Mouse (Mus musculus): ENCODE data around the gene Alg12. TPM values are rescaled to one million over a fixed set of nuclear protein-coding genes. Genes with fewer than 3 reads are reported as not detected.

Gene Alg12
- polyA plus RNA-seq, 1 experiment from 2014 or later: 8.1 TPM

DNA sequence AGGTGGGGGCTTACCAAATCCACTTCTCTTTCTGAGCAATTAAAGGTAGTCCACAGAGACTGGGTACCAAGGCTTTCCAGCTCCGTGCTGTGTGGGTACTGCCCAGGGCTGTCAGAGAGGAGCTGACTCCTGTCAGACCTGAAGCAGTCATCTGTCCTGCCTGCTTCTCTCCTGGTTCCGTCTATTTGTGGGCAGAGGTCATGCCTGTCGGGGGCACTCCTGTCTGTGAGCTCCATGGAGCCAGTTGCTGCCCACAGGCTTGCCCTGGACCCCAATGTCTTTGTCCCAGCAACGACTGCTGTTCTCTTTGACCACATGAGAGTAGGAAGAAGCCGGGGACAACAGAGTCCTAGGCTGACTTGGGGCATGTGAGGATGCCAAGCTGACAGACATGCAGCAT, 37.5 kb upstream of the Alg12 start:
- ATAC-seq (ENCODE audit: low FRiP score, low TSS enrichment) (no peak), DNase-seq (no peak)
- Histone ChIP-seq H3K27me3 (ENCODE audit: control insufficient read depth, insufficient read depth, low read length) (no peaks in the 10 kb centered on the region), H3K9ac (replicated peaks; ENCODE audit: low read length) (no peak overlapping the region), H3K4me2 (ENCODE audit: low read length) (no peak overlapping the region), H3K9me3 (ENCODE audit: control insufficient read depth, low read length) (no peaks in the 10 kb centered on the region), H3K4me1 (ENCODE audit: control insufficient read depth, insufficient read depth, low read length) (peaks cover 4% of the 10 kb centered on the region), H3K27ac (replicated peaks; ENCODE audit: low read depth, low read length) (no peak overlapping the region), H3K36me3 (ENCODE audit: control insufficient read depth, insufficient read depth, low read length) (no peaks in the 10 kb centered on the region), H3K4me3 (replicated peaks; ENCODE audit: low read depth, low read length) (no peak overlapping the region)
- 89% methylated on average over 5 of the region's 5 CpGs for WGBS

GRCm38 (mm10) chr15:88855896-88856417, 36.8 kb upstream of the Alg12 start:
- WGBS: 82% methylated on average over 6 of the region's 6 CpGs
- ATAC-seq (ENCODE audit: low FRiP score, low TSS enrichment) (no peak), DNase-seq (no peak)
- Histone ChIP-seq H3K27me3 (ENCODE audit: control insufficient read depth, insufficient read depth, low read length) (no peaks in the 10 kb centered on the region), H3K9me3 (ENCODE audit: control insufficient read depth, low read length) (no peaks in the 10 kb centered on the region), H3K9ac (replicated peaks; ENCODE audit: low read length) (no peak overlapping the region), H3K4me1 (ENCODE audit: control insufficient read depth, insufficient read depth, low read length) (no peaks in the 10 kb centered on the region; the same call in 1 of the 2 replicates), H3K4me2 (ENCODE audit: low read length) (no peak overlapping the region), H3K4me3 (replicated peaks; ENCODE audit: low read depth, low read length) (no peak overlapping the region), H3K36me3 (ENCODE audit: control insufficient read depth, insufficient read depth, low read length) (no peaks in the 10 kb centered on the region), H3K27ac (replicated peaks; ENCODE audit: low read depth, low read length) (no peak overlapping the region)

- ATAC-seq (ENCODE audit: low FRiP score, low TSS enrichment): no peak
- DNase-seq: no peak
- 78% methylated on average over 15 of the region's 15 CpGs for WGBS
Measured at GRCm38 (mm10) chr15:88854969-88855830, 36.1 kb upstream of the Alg12 start.

GRCm38 (mm10) chr15:88854119-88854968, 35.2 kb upstream of the Alg12 start:
- DNase-seq (no peak), ATAC-seq (ENCODE audit: low FRiP score, low TSS enrichment) (no peak)
- Histone ChIP-seq H3K27me3 (ENCODE audit: control insufficient read depth, insufficient read depth, low read length) (no peaks in the 10 kb centered on the region), H3K9me3 (ENCODE audit: control insufficient read depth, low read length) (no peaks in the 10 kb centered on the region), H3K4me2 (ENCODE audit: low read length) (no peak overlapping the region), H3K9ac (replicated peaks; ENCODE audit: low read length) (no peak overlapping the region), H3K27ac (replicated peaks; ENCODE audit: low read depth, low read length) (no peak overlapping the region), H3K4me1 (ENCODE audit: control insufficient read depth, insufficient read depth, low read length) (no peaks in the 10 kb centered on the region), H3K4me3 (replicated peaks; ENCODE audit: low read depth, low read length) (no peak overlapping the region), H3K36me3 (ENCODE audit: control insufficient read depth, insufficient read depth, low read length) (no peaks in the 10 kb centered on the region)
- WGBS: 56% methylated on average over 6 of the region's 6 CpGs

More at GRCm38 (mm10) chr15:88854969-88855830, 36.1 kb upstream of the Alg12 start:
- no peaks in the 10 kb centered on the region for H3K27me3 ChIP-seq (ENCODE audit: control insufficient read depth, insufficient read depth, low read length)
- no peak overlapping the region for H3K9ac ChIP-seq (replicated peaks; ENCODE audit: low read length)
- H3K36me3 ChIP-seq (ENCODE audit: control insufficient read depth, insufficient read depth, low read length): no peaks in the 10 kb centered on the region
- H3K27ac ChIP-seq (replicated peaks; ENCODE audit: low read depth, low read length): no peak overlapping the region
- H3K4me1 ChIP-seq (ENCODE audit: control insufficient read depth, insufficient read depth, low read length): no peaks in the 10 kb centered on the region
- no peak overlapping the region for H3K4me2 ChIP-seq (ENCODE audit: low read length)
- H3K4me3 ChIP-seq (replicated peaks; ENCODE audit: low read depth, low read length): no peak overlapping the region
- H3K9me3 ChIP-seq (ENCODE audit: control insufficient read depth, low read length): no peaks in the 10 kb centered on the region

- Histone ChIP-seq H3K4me2 (ENCODE audit: low read length) (no peak overlapping the region), H3K27ac (replicated peaks; ENCODE audit: low read depth, low read length) (no peak overlapping the region), H3K36me3 (ENCODE audit: control insufficient read depth, insufficient read depth, low read length) (no peaks in the 10 kb centered on the region), H3K27me3 (ENCODE audit: control insufficient read depth, insufficient read depth, low read length) (no peaks in the 10 kb centered on the region), H3K4me3 (replicated peaks; ENCODE audit: low read depth, low read length) (no peak overlapping the region), H3K4me1 (ENCODE audit: control insufficient read depth, insufficient read depth, low read length) (no peaks in the 10 kb centered on the region), H3K9ac (replicated peaks; ENCODE audit: low read length) (no peak overlapping the region), H3K9me3 (ENCODE audit: control insufficient read depth, low read length) (no peaks in the 10 kb centered on the region)
- ATAC-seq (ENCODE audit: low FRiP score, low TSS enrichment): no peak
- no peak for DNase-seq
- 91% methylated on average over 9 of the region's 9 CpGs for WGBS
Measured at GRCm38 (mm10) chr15:88853106-88853505, 34.0 kb upstream of the Alg12 start.

GRCm38 (mm10) chr15:88851507-88852149, 32.5 kb upstream of the Alg12 start:
- no peaks in the 10 kb centered on the region for H3K36me3 ChIP-seq (ENCODE audit: control insufficient read depth, insufficient read depth, low read length)
- no peak overlapping the region for H3K9ac ChIP-seq (replicated peaks; ENCODE audit: low read length)
- H3K9me3 ChIP-seq (ENCODE audit: control insufficient read depth, low read length): no peaks in the 10 kb centered on the region
- 83% methylated on average over 10 of the region's 10 CpGs for WGBS
- H3K27ac ChIP-seq (replicated peaks; ENCODE audit: low read depth, low read length): no peak overlapping the region
- no peaks in the 10 kb centered on the region for H3K27me3 ChIP-seq (ENCODE audit: control insufficient read depth, insufficient read depth, low read length)
- DNase-seq: no peak
- H3K4me1 ChIP-seq (ENCODE audit: control insufficient read depth, insufficient read depth, low read length): no peaks in the 10 kb centered on the region
- no peak overlapping the region for H3K4me2 ChIP-seq (ENCODE audit: low read length)
- ATAC-seq (ENCODE audit: low FRiP score, low TSS enrichment): no peak
- no peak overlapping the region for H3K4me3 ChIP-seq (replicated peaks; ENCODE audit: low read depth, low read length)

- H3K27me3 ChIP-seq (ENCODE audit: control insufficient read depth, insufficient read depth, low read length): no peaks in the 10 kb centered on the region
- 48% methylated on average over 3 of the region's 3 CpGs for WGBS
- H3K4me3 ChIP-seq (replicated peaks; ENCODE audit: low read depth, low read length): no peak overlapping the region
- no peaks in the 10 kb centered on the region for H3K36me3 ChIP-seq (ENCODE audit: control insufficient read depth, insufficient read depth, low read length)
- ATAC-seq (ENCODE audit: low FRiP score, low TSS enrichment) (no peak), DNase-seq (no peak)
- no peak overlapping the region for H3K27ac ChIP-seq (replicated peaks; ENCODE audit: low read depth, low read length)
- no peak overlapping the region for H3K4me2 ChIP-seq (ENCODE audit: low read length)
- H3K9me3 ChIP-seq (ENCODE audit: control insufficient read depth, low read length): no peaks in the 10 kb centered on the region
- no peaks in the 10 kb centered on the region for H3K4me1 ChIP-seq (ENCODE audit: control insufficient read depth, insufficient read depth, low read length)
- H3K9ac ChIP-seq (replicated peaks; ENCODE audit: low read length): no peak overlapping the region
Measured at GRCm38 (mm10) chr15:88851076-88851475, 32.0 kb upstream of the Alg12 start.

GRCm38 (mm10) chr15:88850146-88850826, 31.2 kb upstream of the Alg12 start:
- Histone ChIP-seq H3K9ac (replicated peaks; ENCODE audit: low read length) (no peak overlapping the region), H3K4me1 (ENCODE audit: control insufficient read depth, insufficient read depth, low read length) (no peaks in the 10 kb centered on the region), H3K9me3 (ENCODE audit: control insufficient read depth, low read length) (no peaks in the 10 kb centered on the region), H3K36me3 (ENCODE audit: control insufficient read depth, insufficient read depth, low read length) (no peaks in the 10 kb centered on the region), H3K4me3 (replicated peaks; ENCODE audit: low read depth, low read length) (no peak overlapping the region), H3K27me3 (ENCODE audit: control insufficient read depth, insufficient read depth, low read length) (no peaks in the 10 kb centered on the region), H3K27ac (replicated peaks; ENCODE audit: low read depth, low read length) (no peak overlapping the region), H3K4me2 (ENCODE audit: low read length) (no peak overlapping the region)
- ATAC-seq (ENCODE audit: low FRiP score, low TSS enrichment): no peak
- no peak for DNase-seq
- WGBS: 67% methylated on average over 10 of the region's 10 CpGs

Measured in midbrain, embryonic 14.5 days (tissue).